Mouse (Mus musculus): ENCODE results near the gene Hoxa10. TPM values are rescaled to one million over a fixed set of nuclear protein-coding genes. Genes with fewer than 3 reads are reported as not detected.

Gene Hoxa10
- polyA plus RNA-seq, 1 experiment: 34.0 TPM

GRCm38 (mm10) chr6:52262463-52263320 is 22.0 kb upstream of the Hoxa10 start:
- no peaks in the 10 kb centered on the region for H3K4me1 ChIP-seq (ENCODE audit: control insufficient read depth, insufficient read depth, low read length)
- DNase-seq: peak; percentile 16
- H3K4me3 ChIP-seq (ENCODE audit: insufficient read depth, low read depth, low read length): no peak overlapping the region
- 11% methylated on average over 24 of the region's 24 CpGs for WGBS
- TF ChIP-seq POLR2A (IDR thresholded peaks at IDR 0.05; ENCODE audit: low read depth, low read length): no peak
- no peak for TF ChIP-seq CTCF (conservative IDR thresholded peaks at IDR 0.05; ENCODE audit: insufficient read depth, insufficient read length, low read depth, low read length)
- H3K36me3 ChIP-seq (ENCODE audit: control insufficient read depth, insufficient read depth, low read length): no peaks in the 10 kb centered on the region
- H3K27me3 ChIP-seq (replicated peaks; ENCODE audit: control insufficient read depth, insufficient read depth, low read length): peaks cover 34% of the 10 kb centered on the region
- H3K27ac ChIP-seq (ENCODE audit: insufficient read depth, low read depth, low read length): no peak overlapping the region

- 9% methylated on average over 9 of the region's 9 CpGs for WGBS
- Histone ChIP-seq H3K4me3 (ENCODE audit: insufficient read depth, low read depth, low read length) (no peak overlapping the region), H3K27ac (ENCODE audit: insufficient read depth, low read depth, low read length) (no peak overlapping the region), H3K36me3 (ENCODE audit: control insufficient read depth, insufficient read depth, low read length) (no peaks in the 10 kb centered on the region), H3K4me1 (ENCODE audit: control insufficient read depth, insufficient read depth, low read length) (no peaks in the 10 kb centered on the region), H3K27me3 (replicated peaks; ENCODE audit: control insufficient read depth, insufficient read depth, low read length) (peaks cover 33% of the 10 kb centered on the region)
- DNase-seq: peak; percentile 22
- TF ChIP-seq CTCF (conservative IDR thresholded peaks at IDR 0.05; ENCODE audit: insufficient read depth, insufficient read length, low read depth, low read length) (no peak), POLR2A (IDR thresholded peaks at IDR 0.05; ENCODE audit: low read depth, low read length) (no peak)
Observed at GRCm38 (mm10) chr6:52261751-52262462, 21.3 kb upstream of the Hoxa10 start.

- TF ChIP-seq POLR2A (IDR thresholded peaks at IDR 0.05; ENCODE audit: low read depth, low read length): no peak
- no peak for TF ChIP-seq CTCF (conservative IDR thresholded peaks at IDR 0.05; ENCODE audit: insufficient read depth, insufficient read length, low read depth, low read length)
- 2% methylated on average over 61 of the region's 72 CpGs for WGBS
- Histone ChIP-seq H3K36me3 (ENCODE audit: control insufficient read depth, insufficient read depth, low read length) (no peaks in the 10 kb centered on the region), H3K4me1 (ENCODE audit: control insufficient read depth, insufficient read depth, low read length) (no peaks in the 10 kb centered on the region), H3K27me3 (replicated peaks; ENCODE audit: control insufficient read depth, insufficient read depth, low read length) (peaks cover 32% of the 10 kb centered on the region), H3K4me3 (ENCODE audit: insufficient read depth, low read depth, low read length) (no peak within 1 kb of the TSS), H3K27ac (ENCODE audit: insufficient read depth, low read depth, low read length) (no peak within 1 kb of the TSS)
- DNase-seq: no peak
Observed at GRCm38 (mm10) chr6:52260654-52261575, 20.3 kb upstream of the Hoxa10 start, which contains the start of gene Hoxa13. Gene Hoxa13 (minus strand): TSS chr6:52260880.

GRCm38 (mm10) chr6:52259811-52260261 is 19.2 kb upstream of the Hoxa10 start:
- H3K36me3 ChIP-seq (ENCODE audit: control insufficient read depth, insufficient read depth, low read length): no peaks in the 10 kb centered on the region
- peak; percentile 26 for DNase-seq
- no peaks in the 10 kb centered on the region for H3K4me1 ChIP-seq (ENCODE audit: control insufficient read depth, insufficient read depth, low read length)
- H3K27me3 ChIP-seq (replicated peaks; ENCODE audit: control insufficient read depth, insufficient read depth, low read length): peaks cover 29% of the 10 kb centered on the region
- TF ChIP-seq POLR2A (IDR thresholded peaks at IDR 0.05; ENCODE audit: low read depth, low read length) (no peak), CTCF (conservative IDR thresholded peaks at IDR 0.05; ENCODE audit: insufficient read depth, insufficient read length, low read depth, low read length) (no peak)
- H3K27ac ChIP-seq (ENCODE audit: insufficient read depth, low read depth, low read length): no peak overlapping the region
- 3% methylated on average over 39 of the region's 39 CpGs for WGBS
- no peak overlapping the region for H3K4me3 ChIP-seq (ENCODE audit: insufficient read depth, low read depth, low read length)

- Histone ChIP-seq H3K27me3 (replicated peaks; ENCODE audit: control insufficient read depth, insufficient read depth, low read length) (peaks cover 25% of the 10 kb centered on the region), H3K36me3 (ENCODE audit: control insufficient read depth, insufficient read depth, low read length) (no peaks in the 10 kb centered on the region), H3K27ac (ENCODE audit: insufficient read depth, low read depth, low read length) (no peak overlapping the region), H3K4me3 (ENCODE audit: insufficient read depth, low read depth, low read length) (no peak overlapping the region), H3K4me1 (ENCODE audit: control insufficient read depth, insufficient read depth, low read length) (no peaks in the 10 kb centered on the region)
- DNase-seq: no peak
- 5% methylated on average over 25 of the region's 25 CpGs for WGBS
- TF ChIP-seq POLR2A (IDR thresholded peaks at IDR 0.05; ENCODE audit: low read depth, low read length) (no peak), CTCF (conservative IDR thresholded peaks at IDR 0.05; ENCODE audit: insufficient read depth, insufficient read length, low read depth, low read length) (no peak)
Observed at GRCm38 (mm10) chr6:52259081-52259790, 18.6 kb upstream of the Hoxa10 start.

- Histone ChIP-seq H3K4me1 (ENCODE audit: control insufficient read depth, insufficient read depth, low read length) (no peaks in the 10 kb centered on the region), H3K36me3 (ENCODE audit: control insufficient read depth, insufficient read depth, low read length) (no peaks in the 10 kb centered on the region), H3K4me3 (ENCODE audit: insufficient read depth, low read depth, low read length) (no peak overlapping the region), H3K27me3 (replicated peaks; ENCODE audit: control insufficient read depth, insufficient read depth, low read length) (peaks cover 23% of the 10 kb centered on the region), H3K27ac (ENCODE audit: insufficient read depth, low read depth, low read length) (no peak overlapping the region)
- DNase-seq: peak; percentile 88
- TF ChIP-seq POLR2A (IDR thresholded peaks at IDR 0.05; ENCODE audit: low read depth, low read length): no peak
- TF ChIP-seq CTCF (conservative IDR thresholded peaks at IDR 0.05; ENCODE audit: insufficient read depth, insufficient read length, low read depth, low read length): peak; percentile 90
- WGBS: 2% methylated on average over 6 of the region's 6 CpGs
Observed at GRCm38 (mm10) chr6:52256956-52257355, 16.3 kb upstream of the Hoxa10 start.
